Mouse (Mus musculus): ENCODE measurements around the gene Gpr62. TPM values are rescaled to one million over a fixed set of nuclear protein-coding genes. Genes with fewer than 3 reads are reported as not detected.
"Not testable (repeated sequence)": the region's sequence is repeated elsewhere in the genome, so short reads cannot be mapped to it uniquely, and the experiment has no call there.

Gene Gpr62
- total and polyA plus RNA-seq, 2 experiments from 2014 or later = 1.9 to 3.2 TPM

DNA sequence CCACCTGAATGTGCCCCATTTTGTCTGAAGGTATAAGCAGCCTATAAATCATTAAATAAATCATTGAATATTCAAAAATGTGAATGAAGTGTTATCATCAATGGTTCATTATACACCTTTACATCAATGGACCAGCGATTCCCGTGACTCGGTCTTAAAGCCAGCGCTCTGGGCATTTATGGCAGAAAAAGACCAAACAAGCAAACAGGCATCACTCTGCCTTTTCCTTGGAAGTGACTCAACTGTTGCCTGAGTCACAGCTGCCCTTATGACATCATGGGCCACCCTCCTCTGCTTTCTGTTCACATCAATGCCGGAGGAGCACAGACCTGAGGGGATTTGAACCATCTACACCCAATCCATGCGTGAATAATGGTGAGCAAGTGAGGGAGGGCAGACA, 33.9 kb upstream of the Gpr62 start, which contains the start of gene Iqcf1:
Gene Iqcf1 (plus strand): TSS at position 301 of the 400 bp plus-strand sequence.
- no peak within 1 kb of the TSS for H3K4me3 ChIP-seq (ENCODE audit: low read length)
- H3K27me3 ChIP-seq (ENCODE audit: insufficient read depth, low read length) = no peaks in the 10 kb centered on the region
- H3K4me1 ChIP-seq (ENCODE audit: insufficient read depth, low read length) = no peaks in the 10 kb centered on the region
- ATAC-seq (no peak), DNase-seq (ENCODE audit: low spot score) (no peak)
- no peak for TF ChIP-seq CTCF (IDR thresholded peaks at IDR 0.05; ENCODE audit: low read depth)
- H3K27ac ChIP-seq = no peak within 1 kb of the TSS
- H3K4me2 ChIP-seq (ENCODE audit: low read depth, low read length) = no peak within 1 kb of the TSS
- H3K36me3 ChIP-seq (ENCODE audit: insufficient read depth, low read length) = no peaks in the 10 kb centered on the region
- no peaks in the 10 kb centered on the region for H3K9me3 ChIP-seq (ENCODE audit: low read length)
- WGBS = 93% methylated on average over 6 of the region's 6 CpGs
- H3K9ac ChIP-seq (replicated peaks; ENCODE audit: low read length) = no peak within 1 kb of the TSS

DNA sequence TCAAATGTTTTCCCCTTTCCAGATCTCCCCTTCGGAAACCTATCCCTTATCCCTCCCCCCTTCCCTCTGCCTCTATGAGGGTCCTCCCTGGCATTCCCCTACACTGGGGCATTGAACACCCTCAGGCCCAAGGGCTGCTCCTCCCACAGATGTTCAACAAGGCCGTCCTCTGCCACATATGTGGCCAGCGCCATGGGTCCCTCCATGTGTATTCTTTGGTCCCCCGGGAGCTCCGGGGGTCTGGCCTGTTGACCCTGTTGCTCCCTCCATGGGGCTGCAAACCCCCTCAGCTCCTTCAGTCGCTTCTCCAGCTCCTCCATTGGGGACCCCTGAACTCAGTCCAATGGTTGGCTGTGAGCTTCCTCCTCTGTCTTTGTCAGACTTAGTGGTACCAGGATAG, 21.9 kb upstream of the Gpr62 start:
- not testable (repeated sequence) for H3K4me1 ChIP-seq (ENCODE audit: insufficient read depth, low read length); H3K27me3 ChIP-seq (ENCODE audit: insufficient read depth, low read length); H3K4me3 ChIP-seq (ENCODE audit: low read length); H3K4me2 ChIP-seq (ENCODE audit: low read depth, low read length); H3K9ac ChIP-seq (replicated peaks; ENCODE audit: low read length); DNase-seq (ENCODE audit: low spot score); H3K9me3 ChIP-seq (ENCODE audit: low read length); ATAC-seq; H3K27ac ChIP-seq
- H3K36me3 ChIP-seq (ENCODE audit: insufficient read depth, low read length) = peaks cover 28% of the 10 kb centered on the region
- 81% methylated on average over 6 of the region's 6 CpGs for WGBS

DNA sequence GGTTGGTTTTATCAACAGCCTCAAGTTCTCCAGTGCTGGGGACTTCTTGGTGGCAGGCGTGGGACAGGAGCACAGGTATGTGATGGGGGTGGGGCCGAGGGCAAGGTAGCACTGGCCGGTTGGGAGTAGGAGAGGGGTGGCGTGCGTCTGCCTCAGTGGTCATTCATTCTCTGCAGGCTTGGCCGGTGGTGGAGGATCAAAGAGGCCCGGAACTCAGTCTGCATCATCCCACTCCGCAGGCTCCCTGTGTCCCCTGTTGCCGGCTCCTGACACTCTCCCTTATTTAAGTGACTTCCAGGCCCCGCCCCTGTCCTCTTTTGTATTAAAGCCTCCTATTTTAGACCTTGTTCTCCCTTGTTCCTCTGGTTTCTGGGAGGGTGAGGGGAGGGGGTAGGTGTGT, 19.3 kb upstream of the Gpr62 start:
- H3K36me3 ChIP-seq (ENCODE audit: insufficient read depth, low read length) = peaks cover 28% of the 10 kb centered on the region

DNA sequence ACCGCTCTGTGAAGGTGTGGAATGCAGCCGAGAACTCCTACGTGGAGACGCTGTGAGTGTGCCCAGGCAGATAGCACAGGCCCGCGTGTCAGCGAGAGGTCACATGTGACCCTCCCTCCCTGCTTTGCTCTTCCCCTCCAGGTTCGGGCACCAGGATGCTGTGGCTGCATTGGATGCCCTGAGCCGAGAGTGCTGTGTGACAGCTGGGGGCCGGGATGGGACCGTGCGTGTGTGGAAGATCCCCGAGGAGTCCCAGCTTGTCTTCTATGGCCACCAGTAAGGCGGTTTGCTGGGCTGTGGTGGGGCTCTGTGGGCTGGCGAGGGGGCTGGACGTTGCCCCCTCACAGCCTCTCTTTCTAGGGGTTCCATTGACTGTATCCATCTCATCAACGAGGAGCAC, 17.9 kb upstream of the Gpr62 start:
- 93% methylated on average over 17 of the region's 17 CpGs for WGBS
- peaks cover 28% of the 10 kb centered on the region for H3K36me3 ChIP-seq (ENCODE audit: insufficient read depth, low read length)

More for the DNA sequence above, 19.3 kb upstream of the Gpr62 start:
- Histone ChIP-seq H3K27ac (no peak overlapping the region), H3K4me3 (ENCODE audit: low read length) (no peak overlapping the region), H3K4me1 (ENCODE audit: insufficient read depth, low read length) (no peaks in the 10 kb centered on the region), H3K9ac (replicated peaks; ENCODE audit: low read length) (no peak overlapping the region), H3K4me2 (ENCODE audit: low read depth, low read length) (no peak overlapping the region), H3K9me3 (ENCODE audit: low read length) (no peaks in the 10 kb centered on the region), H3K27me3 (ENCODE audit: insufficient read depth, low read length) (no peaks in the 10 kb centered on the region)
- WGBS = 83% methylated on average over 10 of the region's 10 CpGs
- no peak for TF ChIP-seq CTCF (IDR thresholded peaks at IDR 0.05; ENCODE audit: low read depth)
- no peak for DNase-seq (ENCODE audit: low spot score)
- ATAC-seq = no peak

DNA sequence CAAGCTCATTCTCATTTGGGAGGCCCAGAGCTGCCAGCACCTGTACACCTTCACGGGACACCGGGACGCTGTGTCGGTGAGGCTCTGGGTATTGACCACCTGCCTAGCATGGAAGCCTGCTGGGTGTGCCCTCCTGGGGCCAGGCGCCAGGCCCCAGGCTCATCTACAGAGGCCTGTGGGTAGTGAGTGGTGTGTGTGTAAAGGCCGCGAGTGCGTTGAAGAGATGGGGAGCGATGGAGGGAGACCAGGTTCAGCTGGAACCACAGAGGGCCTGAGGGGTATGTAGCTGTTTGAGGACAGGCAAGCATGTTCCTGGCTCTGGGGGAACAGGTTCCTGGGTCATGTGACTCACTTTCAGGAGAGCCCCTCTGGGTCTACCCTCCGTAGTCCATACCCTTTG, 17.4 kb upstream of the Gpr62 start:
- 97% methylated on average over 10 of the region's 10 CpGs for WGBS

More for the DNA sequence above, 17.9 kb upstream of the Gpr62 start:
- Histone ChIP-seq H3K4me1 (ENCODE audit: insufficient read depth, low read length) (no peaks in the 10 kb centered on the region), H3K4me3 (ENCODE audit: low read length) (no peak overlapping the region), H3K4me2 (ENCODE audit: low read depth, low read length) (no peak overlapping the region), H3K27ac (no peak overlapping the region), H3K9ac (replicated peaks; ENCODE audit: low read length) (no peak overlapping the region), H3K27me3 (ENCODE audit: insufficient read depth, low read length) (no peaks in the 10 kb centered on the region), H3K9me3 (ENCODE audit: low read length) (no peaks in the 10 kb centered on the region)
- no peak for TF ChIP-seq CTCF (IDR thresholded peaks at IDR 0.05; ENCODE audit: low read depth)
- no peak for ATAC-seq
- DNase-seq (ENCODE audit: low spot score) = no peak

DNA sequence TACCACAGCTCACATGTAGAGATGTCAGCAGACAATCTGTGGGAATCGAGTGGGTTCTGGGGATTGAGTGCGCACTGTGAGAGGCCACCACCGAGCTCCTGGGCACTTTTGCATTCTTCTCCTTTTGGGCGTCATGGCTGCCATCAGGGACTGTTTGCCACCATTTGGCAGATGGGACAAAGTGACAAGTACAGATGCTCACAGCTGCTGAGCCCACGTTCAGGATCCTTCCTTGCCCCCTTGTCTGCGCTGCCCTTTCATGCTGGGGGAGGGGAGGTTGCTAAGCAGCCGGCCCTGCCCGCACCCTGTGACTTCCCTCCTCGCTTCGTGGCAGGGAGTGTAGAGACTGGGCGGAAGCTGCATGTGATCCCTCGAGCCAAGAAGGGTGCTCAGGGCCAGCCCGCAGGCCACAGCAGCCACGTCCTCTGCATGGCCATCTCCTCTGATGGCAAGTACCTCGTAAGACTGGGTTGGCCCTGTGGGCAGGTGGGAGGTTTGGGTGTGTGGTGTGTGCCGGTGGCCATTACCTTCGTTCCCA, 16.9 kb upstream of the Gpr62 start:
- ATAC-seq = no peak

More for the DNA sequence above, 17.4 kb upstream of the Gpr62 start:
- Histone ChIP-seq H3K36me3 (ENCODE audit: insufficient read depth, low read length) (peaks cover 28% of the 10 kb centered on the region), H3K4me1 (ENCODE audit: insufficient read depth, low read length) (peaks cover 1% of the 10 kb centered on the region; the same call in 1 of the 2 replicates), H3K4me2 (ENCODE audit: low read depth, low read length) (no peak overlapping the region), H3K27me3 (ENCODE audit: insufficient read depth, low read length) (no peaks in the 10 kb centered on the region), H3K9ac (replicated peaks; ENCODE audit: low read length) (no peak overlapping the region), H3K4me3 (ENCODE audit: low read length) (no peak overlapping the region), H3K27ac (no peak overlapping the region), H3K9me3 (ENCODE audit: low read length) (no peaks in the 10 kb centered on the region)
- TF ChIP-seq CTCF (IDR thresholded peaks at IDR 0.05; ENCODE audit: low read depth) = no peak
- DNase-seq (ENCODE audit: low spot score) (no peak), ATAC-seq (no peak)

DNA sequence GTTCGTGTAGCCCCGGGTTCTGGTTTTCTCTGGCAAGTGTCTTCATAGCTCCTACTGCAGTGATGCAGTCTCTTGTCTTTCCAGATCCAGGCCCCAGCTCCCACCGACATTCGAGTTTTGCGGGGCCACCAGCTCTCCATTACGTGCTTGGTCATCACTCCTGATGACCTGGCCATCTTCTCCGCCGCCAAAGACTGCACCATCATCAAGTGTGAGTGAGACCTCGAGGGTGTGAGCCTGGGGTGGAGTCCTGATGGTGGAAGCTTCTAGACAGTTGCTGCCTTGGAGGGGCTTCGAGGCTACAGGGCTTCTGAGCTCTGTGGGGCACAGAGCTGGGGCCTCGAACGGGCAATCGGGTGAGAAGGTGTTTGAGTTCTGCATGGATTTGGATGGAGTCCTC, 15.9 kb upstream of the Gpr62 start:
- Histone ChIP-seq H3K9me3 (ENCODE audit: low read length) (no peaks in the 10 kb centered on the region), H3K4me2 (ENCODE audit: low read depth, low read length) (no peak overlapping the region), H3K4me3 (ENCODE audit: low read length) (no peak overlapping the region), H3K27ac (no peak overlapping the region), H3K36me3 (ENCODE audit: insufficient read depth, low read length) (peaks cover 28% of the 10 kb centered on the region), H3K27me3 (ENCODE audit: insufficient read depth, low read length) (no peaks in the 10 kb centered on the region), H3K9ac (replicated peaks; ENCODE audit: low read length) (no peak overlapping the region), H3K4me1 (ENCODE audit: insufficient read depth, low read length) (peaks cover 8% of the 10 kb centered on the region; the same call in 1 of the 2 replicates)
- no peak for TF ChIP-seq CTCF (IDR thresholded peaks at IDR 0.05; ENCODE audit: low read depth)
- DNase-seq (ENCODE audit: low spot score) (no peak), ATAC-seq (no peak)
- 94% methylated on average over 13 of the region's 13 CpGs for whole genome bisulfite sequencing

More for the DNA sequence above, 16.9 kb upstream of the Gpr62 start:
- Histone ChIP-seq H3K9ac (replicated peaks; ENCODE audit: low read length) (no peak overlapping the region), H3K4me2 (ENCODE audit: low read depth, low read length) (no peak overlapping the region), H3K36me3 (ENCODE audit: insufficient read depth, low read length) (peaks cover 28% of the 10 kb centered on the region), H3K4me3 (ENCODE audit: low read length) (no peak overlapping the region), H3K9me3 (ENCODE audit: low read length) (no peaks in the 10 kb centered on the region), H3K4me1 (ENCODE audit: insufficient read depth, low read length) (peaks cover 6% of the 10 kb centered on the region; the same call in 1 of the 2 replicates), H3K27ac (no peak overlapping the region), H3K27me3 (ENCODE audit: insufficient read depth, low read length) (no peaks in the 10 kb centered on the region)
- TF ChIP-seq CTCF (IDR thresholded peaks at IDR 0.05; ENCODE audit: low read depth) = no peak
- 85% methylated on average over 17 of the region's 17 CpGs for WGBS
- no peak for DNase-seq (ENCODE audit: low spot score)
